17 mouse cellular contexts compared by ENCODE assay signal in the genomic region with DNA sequence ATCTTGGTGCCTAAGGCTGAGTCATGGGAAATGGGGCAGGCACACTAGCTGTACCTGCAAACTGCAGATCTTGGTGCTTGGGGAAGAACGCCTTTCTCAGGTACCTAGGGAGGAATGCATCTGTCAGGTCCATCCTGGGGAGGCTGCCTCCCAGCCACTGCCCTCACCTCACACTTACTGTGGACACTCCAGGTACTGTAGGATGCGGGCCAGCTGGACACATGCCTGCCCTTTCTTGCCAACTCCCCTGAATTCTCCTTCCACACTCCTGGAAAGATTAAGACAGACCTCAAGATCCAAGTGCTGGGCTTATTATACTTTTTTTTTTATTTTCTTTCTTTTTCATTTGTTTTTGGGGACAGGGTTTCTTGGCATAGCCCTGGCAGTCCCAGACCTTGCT. TPM values are rescaled to one million over a fixed set of nuclear protein-coding genes. Genes with fewer than 3 reads are reported as not detected.
DNase-seq lines count a peak whose midpoint lies in the region; ATAC-seq and TF ChIP-seq lines count a peak whose summit lies in the region.
"Had no signal": no experiment of that assay in that cellular context is flagged by ENCODE, and none has a peak within 500 bp of the region (broad histone marks: within the 10 kb centered on the region; RNA-seq: fewer than 3 reads in every experiment).

No protein-coding gene starts in this region.

- H3K4me2 ChIP-seq in stomach, embryonic 15.5 days, result no peak overlapping the region
- no peak overlapping the region for H3K4me2 ChIP-seq in stomach, postnatal 0 days (replicated peaks; ENCODE audit: low read depth)

- WGBS in stomach, embryonic 15.5 days, result 97% methylated on average over 2 of the region's 2 CpGs
- WGBS in stomach, postnatal 0 days, result 98% methylated on average over 2 of the region's 2 CpGs

- TF ChIP-seq CTCF in stomach, postnatal 0 days (IDR thresholded peaks at IDR 0.05; ENCODE audit: low read depth), result no peak

- H3K9me3 ChIP-seq in stomach, embryonic 15.5 days, result no peaks in the 10 kb centered on the region
- no peaks in the 10 kb centered on the region for H3K9me3 ChIP-seq in stomach, postnatal 0 days (ENCODE audit: control insufficient read depth, low read length)
- H3K9me3 ChIP-seq: embryonic facial prominence, embryonic 15.5 days; intestine, embryonic 15.5 days had no signal

- H3K36me3 ChIP-seq in stomach, embryonic 15.5 days, result peaks cover 40% of the 10 kb centered on the region
- H3K36me3 ChIP-seq in stomach, postnatal 0 days (ENCODE audit: control insufficient read depth, insufficient read depth, low read length), result peaks cover 17% of the 10 kb centered on the region; the same call in 1 of the 2 replicates

- no peak for ATAC-seq in stomach, embryonic 15.5 days (ENCODE audit: insufficient read depth, low FRiP score, low read depth)
- no peak for ATAC-seq in stomach, postnatal 0 days (ENCODE audit: low FRiP score, low TSS enrichment)
- no peak for ATAC-seq in granulocyte monocyte progenitor cell, adult 5-6 weeks (replicated peaks; ENCODE audit: poor library complexity, severe bottlenecking)
- ATAC-seq: activated CD4-positive, CD25-positive, alpha-beta regulatory T cell, adult 4 months; intestine, embryonic 15.5 days; midbrain, embryonic 16.5 days; Patski had no signal

- H3K27ac ChIP-seq in stomach, embryonic 15.5 days, result no peak overlapping the region
- H3K27ac ChIP-seq in stomach, postnatal 0 days (replicated peaks), result no peak overlapping the region
- H3K27ac ChIP-seq: embryonic facial prominence, embryonic 15.5 days; hindbrain, embryonic 14.5 days; intestine, embryonic 15.5 days had no signal

- H3K9ac ChIP-seq in stomach, embryonic 15.5 days, result no peak overlapping the region
- H3K9ac ChIP-seq in stomach, postnatal 0 days (ENCODE audit: low read length), result no peak overlapping the region
- H3K9ac ChIP-seq: hindbrain, embryonic 14.5 days had no signal

- H3K27me3 ChIP-seq in stomach, embryonic 15.5 days (replicated peaks), result no peaks in the 10 kb centered on the region
- no peaks in the 10 kb centered on the region for H3K27me3 ChIP-seq in stomach, postnatal 0 days (ENCODE audit: control insufficient read depth, insufficient read depth, low read length)
- H3K27me3 ChIP-seq: embryonic facial prominence, embryonic 15.5 days; intestine, embryonic 15.5 days; Patski had no signal

- peak; percentile 36 to 55 for DNase-seq in cerebellum, postnatal 10 days
- DNase-seq in cerebellum, postnatal 4 days (ENCODE audit: low spot score in 2 of 2), result no peak
- peak; percentile 70 for DNase-seq in kidney, adult 9 months
- no peak for DNase-seq in kidney, postnatal 4 days
- DNase-seq in stomach, postnatal 0 days (ENCODE audit: low spot score), result no peak
- DNase-seq: adrenal gland, postnatal 36 days; gastrocnemius, postnatal 14 days; heart, postnatal 10 days; layer of hippocampus, adult 9-11 months had no signal

- no peak for TF ChIP-seq EP300 in stomach, postnatal 0 days (optimal IDR thresholded peaks at IDR 0.05)

- 0 out of 2 replicates have a peak overlapping the region, but pooled peaks have one; percentile 63 for H3K4me3 ChIP-seq in stomach, embryonic 15.5 days (replicated peaks)
- no peak overlapping the region for H3K4me3 ChIP-seq in stomach, postnatal 0 days (ENCODE audit: low read depth, low read length)

- peaks cover 17% of the 10 kb centered on the region for H3K4me1 ChIP-seq in stomach, embryonic 15.5 days
- H3K4me1 ChIP-seq in stomach, postnatal 0 days (replicated peaks; ENCODE audit: control insufficient read depth, insufficient read depth), result peaks cover 9% of the 10 kb centered on the region

RNA-seq across cellular contexts. Expression of a gene that starts 1.7 kb away (rescaled TPM):
- polyA plus RNA-seq in stomach, embryonic 15.5 days (2015; fragmentation: Nextera tagmentation; extraction: Ambion mirVana), result 56.7 and 62.9 TPM in 2 replicates
- polyA plus RNA-seq in stomach, postnatal 0 days (2015; fragmentation: Nextera tagmentation; extraction: Ambion mirVana), result 23.9 and 24.0 TPM in 2 replicates
- 40.2 and 58.2 TPM in 2 replicates for total RNA-seq in granulocyte monocyte progenitor cell, adult 5-6 weeks (2014; fragmentation: Nextera tagmentation)
- 44.3 and 49.7 TPM in 2 replicates for total RNA-seq in granulocyte monocyte progenitor cell, adult 5-6 weeks (2017)

RNA-seq across cellular contexts. Expression of a gene that starts 5.3 kb away (rescaled TPM):
- polyA plus RNA-seq in stomach, embryonic 15.5 days (2015; fragmentation: Nextera tagmentation; extraction: Ambion mirVana), result 28.8 and 31.5 TPM in 2 replicates
- polyA plus RNA-seq in stomach, postnatal 0 days (2015; fragmentation: Nextera tagmentation; extraction: Ambion mirVana), result 35.3 and 41.2 TPM in 2 replicates
- total RNA-seq in granulocyte monocyte progenitor cell, adult 5-6 weeks (2014; fragmentation: Nextera tagmentation), result 5.0 and 7.9 TPM in 2 replicates
- 3.2 and 8.3 TPM in 2 replicates for total RNA-seq in granulocyte monocyte progenitor cell, adult 5-6 weeks (2017)

RNA-seq across cellular contexts. Expression of a gene that starts 29.1 kb away (rescaled TPM):
- 16.2 and 17.4 TPM in 2 replicates for polyA plus RNA-seq in stomach, embryonic 15.5 days (2015; fragmentation: Nextera tagmentation; extraction: Ambion mirVana)
- polyA plus RNA-seq in stomach, postnatal 0 days (2015; fragmentation: Nextera tagmentation; extraction: Ambion mirVana), result 81.2 and 89.3 TPM in 2 replicates
- total RNA-seq in granulocyte monocyte progenitor cell, adult 5-6 weeks (2014; fragmentation: Nextera tagmentation), result 2.6 and 12.8 TPM in 2 replicates
- 4.7 and 8.5 TPM in 2 replicates for total RNA-seq in granulocyte monocyte progenitor cell, adult 5-6 weeks (2017)

RNA-seq across cellular contexts. Expression of a gene that starts 43.0 kb away (rescaled TPM):
- 6.4 and 9.1 TPM in 2 replicates for polyA plus RNA-seq in stomach, embryonic 15.5 days (2015; fragmentation: Nextera tagmentation; extraction: Ambion mirVana)
- 3.7 and 3.9 TPM in 2 replicates for polyA plus RNA-seq in stomach, postnatal 0 days (2015; fragmentation: Nextera tagmentation; extraction: Ambion mirVana)
- total RNA-seq in granulocyte monocyte progenitor cell, adult 5-6 weeks (2014; fragmentation: Nextera tagmentation), result 65.9 and 83.5 TPM in 2 replicates
- total RNA-seq in granulocyte monocyte progenitor cell, adult 5-6 weeks (2017), result 42.2 and 49.2 TPM in 2 replicates

RNA-seq across cellular contexts. Expression of a gene that starts 52.2 kb away (rescaled TPM):
- 7.0 and 7.1 TPM in 2 replicates for polyA plus RNA-seq in stomach, embryonic 15.5 days (2015; fragmentation: Nextera tagmentation; extraction: Ambion mirVana)
- polyA plus RNA-seq in stomach, postnatal 0 days (2015; fragmentation: Nextera tagmentation; extraction: Ambion mirVana), result 2.9 and 3.1 TPM in 2 replicates
- 18.3 and 22.7 TPM in 2 replicates for total RNA-seq in granulocyte monocyte progenitor cell, adult 5-6 weeks (2014; fragmentation: Nextera tagmentation)
- 8.5 and 10.6 TPM in 2 replicates for total RNA-seq in granulocyte monocyte progenitor cell, adult 5-6 weeks (2017)

Comparison
In these comparisons a context has a peak if more than half of its experiments do, and no peak if none do; other contexts are left out.
1. DNase-seq: peak in cerebellum, postnatal 10 days (2 of 2) and kidney, adult 9 months (single experiment); none in cerebellum, postnatal 4 days (0 of 2), kidney, postnatal 4 days (0 of 2) and stomach, postnatal 0 days (single experiment).